Mouse (Mus musculus) heart, postnatal 25 days (tissue): ENCODE data around the gene Kbtbd12. TPM values are rescaled to one million over a fixed set of nuclear protein-coding genes. Genes with fewer than 3 reads are reported as not detected.
A peak's percentile ranks its signal among the peaks of the same experiment; 100 is the strongest.

Source experiments
- DNase-seq: peaks from one replicate; pipeline ENCODE4 v3.0.0; 2022; ENCODE audit warnings: low spot score
- intact Hi-C: fragments of 180-260 bp; cut with DNase I; formaldehyde crosslinking; loops from one replicate; pipeline ENCODE4 v1.15.1; 2025
- total RNA-seq, 2 experiments: library from RNA; stranded (reverse); gene quantifications; 2 replicates each; pipeline ENCODE4 v1.2.3; 2021

Kbtbd12 gene
- total RNA-seq, 2 experiments from 2014 or later = 31.2 to 36.8 TPM

- intact Hi-C loops = loop anchor here (5.0 kb wide), 1 partner anchor 273 kb away; no protein-coding TSS in a partner anchor
- DNase-seq = no peak
Measured at GRCm38 (mm10) chr6:88559688-88560087, 78.1 kb downstream of the Kbtbd12 start.

DNA sequence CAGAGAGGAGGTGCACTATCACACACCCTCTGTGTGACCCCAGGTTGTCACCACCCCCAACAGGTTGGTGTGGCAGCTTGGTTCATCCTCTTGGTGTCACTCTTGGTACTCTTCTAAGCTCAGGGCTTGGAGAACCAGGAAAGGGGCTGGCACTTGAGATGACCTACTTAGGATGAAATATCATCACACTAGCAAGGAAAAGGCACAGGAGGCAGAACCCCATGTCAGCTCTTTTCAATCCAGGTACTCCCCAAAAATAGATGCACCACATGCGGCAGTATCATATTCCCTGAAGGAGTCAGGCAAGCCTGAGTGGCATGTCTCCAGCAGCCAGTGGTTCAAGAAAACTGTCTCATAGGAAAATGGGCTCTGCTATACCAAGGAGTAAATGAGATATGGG is 79.7 kb downstream of the Kbtbd12 start:
- DNase-seq = no peak
- intact Hi-C loops = no loop called here

DNA sequence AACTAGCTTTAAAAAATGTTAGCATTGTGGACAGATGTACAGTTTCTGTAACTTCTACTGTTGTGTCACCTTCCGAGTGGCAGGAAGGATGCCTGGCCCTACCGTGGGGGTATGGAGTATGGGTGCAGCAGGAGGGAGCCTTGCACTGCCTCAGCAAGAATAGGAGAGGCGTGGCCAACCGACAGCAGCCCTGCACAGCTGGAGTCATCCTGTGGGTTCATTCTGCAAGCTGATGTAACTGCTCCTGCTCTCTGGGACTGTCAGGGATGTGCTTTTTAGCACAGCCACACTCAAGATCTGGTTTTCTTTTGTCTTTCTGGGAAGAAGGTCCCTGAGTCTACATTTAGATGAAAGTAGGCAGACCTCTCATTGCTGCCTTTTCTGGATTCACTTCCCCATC is 80.2 kb downstream of the Kbtbd12 start:
- DNase-seq = no peak
- intact Hi-C loops = no loop called here

- intact Hi-C loops = loop anchor here (2.0 kb wide), 1 partner anchor 305 kb away; no protein-coding TSS in a partner anchor
Measured at GRCm38 (mm10) chr6:88549916-88550315, 87.8 kb downstream of the Kbtbd12 start.

DNA sequence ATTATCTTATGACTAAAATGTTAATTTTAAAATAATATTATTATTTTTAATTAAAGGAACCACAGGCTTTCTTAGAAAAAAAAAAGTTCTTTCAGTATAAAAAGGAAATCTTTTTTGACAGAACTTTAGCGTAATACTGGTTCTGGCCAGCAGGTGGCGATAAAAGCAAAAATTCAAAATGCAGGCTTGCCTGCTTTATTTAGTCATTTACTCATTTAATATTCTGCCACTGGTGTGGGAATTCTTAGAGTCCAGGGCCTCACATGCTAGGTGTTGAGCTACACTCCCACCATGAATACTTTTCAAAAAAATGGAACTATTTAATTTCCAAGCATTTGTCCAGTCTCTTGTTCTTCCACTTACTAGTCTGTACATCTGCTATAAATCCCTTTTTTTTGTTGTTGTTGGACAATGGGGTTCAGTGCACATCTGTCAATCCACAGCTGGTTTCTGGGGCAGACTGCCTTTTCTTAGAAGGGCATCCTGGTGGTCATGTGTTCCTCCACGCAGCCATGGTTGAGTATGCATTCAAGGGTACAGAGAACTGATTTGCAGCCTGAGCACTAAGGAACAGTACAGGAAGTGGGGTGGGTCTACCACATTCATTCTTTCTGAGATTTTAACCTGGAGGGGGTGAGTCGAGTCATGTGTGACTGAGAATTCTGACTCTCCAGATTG is 88.5 kb downstream of the Kbtbd12 start:
- no peak for DNase-seq
- intact Hi-C loops = loop anchor here (2.0 kb wide), 1 partner anchor 306 kb away; no protein-coding TSS in a partner anchor

More at GRCm38 (mm10) chr6:88549916-88550315, 87.8 kb downstream of the Kbtbd12 start:
- DNase-seq = no peak

DNA sequence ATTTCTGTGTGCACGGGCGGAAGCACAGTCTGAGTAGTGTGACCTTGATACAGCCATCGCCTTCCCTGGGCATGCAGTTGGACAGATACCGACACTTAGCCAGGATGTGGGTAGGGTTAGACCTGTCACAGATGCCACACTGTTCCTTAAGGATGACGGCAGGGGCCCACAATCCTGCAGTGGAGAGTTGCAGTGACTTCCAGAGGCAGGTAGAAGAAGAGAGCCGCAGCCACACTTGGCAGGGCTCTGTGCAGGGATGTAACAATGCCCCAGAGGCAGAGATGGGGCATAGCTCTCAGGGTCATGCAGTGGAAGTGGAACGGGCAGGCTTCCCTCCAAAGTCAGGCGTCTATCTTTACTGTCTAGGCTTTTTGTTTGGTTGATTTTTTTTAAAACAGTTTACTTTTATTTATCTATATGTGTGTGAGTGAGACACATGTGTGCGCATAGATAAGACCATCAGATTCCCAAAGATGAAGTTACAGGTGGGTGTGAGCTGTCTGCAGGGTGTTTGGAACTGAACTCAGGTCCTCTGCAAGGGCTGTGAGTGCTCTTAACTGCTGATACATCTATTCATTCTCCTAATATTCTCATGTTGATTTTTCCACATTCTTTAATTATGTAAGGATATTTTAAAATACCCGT is 89.2 kb downstream of the Kbtbd12 start:
- intact Hi-C loops = loop anchor here (2.0 kb wide), 1 partner anchor 306 kb away; no protein-coding TSS in a partner anchor
- DNase-seq = no peak

- intact Hi-C loops = no loop called here
- no peak for DNase-seq
Measured at GRCm38 (mm10) chr6:88545397-88545790, 92.4 kb downstream of the Kbtbd12 start.

DNA sequence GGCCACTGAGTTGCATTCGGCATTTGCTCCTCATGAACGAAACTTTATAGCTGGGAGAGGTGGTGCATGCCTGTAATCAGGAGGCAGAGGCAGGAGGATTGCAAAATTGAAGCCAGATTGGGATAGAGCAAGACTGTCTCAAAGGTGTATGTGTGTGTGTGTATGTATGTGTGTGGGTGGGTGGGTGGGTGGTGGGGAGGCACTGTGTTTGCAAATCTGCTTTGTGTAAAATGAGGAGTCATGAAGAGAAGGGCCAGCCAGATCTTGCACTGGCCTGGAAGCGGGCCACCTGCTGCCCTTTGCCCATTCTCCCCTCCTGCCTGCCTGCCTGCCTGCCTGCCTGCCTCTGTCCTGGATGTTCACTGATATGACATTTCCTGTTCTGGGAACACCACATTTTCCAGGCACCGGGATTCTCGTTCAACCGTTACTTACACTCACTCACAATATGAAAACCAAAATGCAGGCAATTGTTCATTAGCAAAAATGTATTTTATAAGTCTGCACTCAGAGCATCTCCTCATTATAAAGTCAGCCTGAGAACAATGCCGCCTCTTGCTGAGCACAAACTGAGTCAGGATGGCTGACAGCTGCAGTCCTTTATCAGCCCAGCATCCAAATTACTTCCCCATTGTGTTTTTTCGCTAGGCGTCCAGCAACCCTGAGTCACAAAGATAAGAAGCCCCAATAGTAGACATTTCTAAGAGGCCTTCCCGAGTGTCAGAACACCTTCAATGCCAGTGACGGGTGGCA is 92.9 kb downstream of the Kbtbd12 start:
- no peak for DNase-seq
- intact Hi-C loops = no loop called here

DNA sequence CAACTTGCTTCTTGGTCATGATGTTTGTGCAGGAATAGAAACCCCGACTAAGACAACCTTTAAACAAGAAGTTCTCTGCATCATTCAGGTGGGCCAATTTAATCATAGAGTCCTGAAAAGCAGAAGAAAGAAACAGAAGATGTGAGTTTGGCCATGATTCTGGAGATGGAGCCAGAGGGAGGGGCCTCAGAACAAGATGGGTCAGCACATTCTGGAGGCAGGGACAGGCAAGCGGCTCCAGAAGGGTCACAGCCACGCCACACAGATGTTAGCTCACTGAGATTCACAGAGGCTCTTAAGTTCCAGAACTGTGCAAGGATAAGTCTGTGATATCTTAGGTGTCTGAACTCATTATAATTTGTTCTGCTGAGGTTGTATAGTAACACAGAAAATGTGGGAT is 93.5 kb downstream of the Kbtbd12 start:
- intact Hi-C loops = no loop called here
- DNase-seq = no peak

GRCm38 (mm10) chr6:88540093-88540755 is 97.5 kb downstream of the Kbtbd12 start:
- no peak for DNase-seq
- intact Hi-C loops = no loop called here

DNA sequence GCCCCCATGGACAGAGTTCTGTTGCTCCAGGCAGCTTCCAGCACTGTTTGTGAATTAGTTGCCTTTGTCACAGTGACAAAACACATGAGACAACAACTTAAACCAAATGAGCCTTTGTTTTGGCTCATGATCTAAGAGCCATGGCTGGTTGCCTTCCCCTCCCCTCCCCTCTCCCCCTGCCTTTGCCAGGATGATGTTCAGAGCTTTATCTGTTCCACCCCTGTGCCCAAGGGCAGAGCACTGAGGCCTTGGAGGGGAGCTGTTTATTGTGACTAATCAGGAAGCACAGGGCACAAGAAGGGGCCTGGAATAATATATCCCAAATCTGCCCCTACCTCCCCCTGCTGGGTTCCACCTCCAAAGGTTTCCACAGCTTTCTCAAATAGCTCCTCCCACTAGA is 107.4 kb downstream of the Kbtbd12 start:
- intact Hi-C loops = no loop called here
- DNase-seq = no peak

DNA sequence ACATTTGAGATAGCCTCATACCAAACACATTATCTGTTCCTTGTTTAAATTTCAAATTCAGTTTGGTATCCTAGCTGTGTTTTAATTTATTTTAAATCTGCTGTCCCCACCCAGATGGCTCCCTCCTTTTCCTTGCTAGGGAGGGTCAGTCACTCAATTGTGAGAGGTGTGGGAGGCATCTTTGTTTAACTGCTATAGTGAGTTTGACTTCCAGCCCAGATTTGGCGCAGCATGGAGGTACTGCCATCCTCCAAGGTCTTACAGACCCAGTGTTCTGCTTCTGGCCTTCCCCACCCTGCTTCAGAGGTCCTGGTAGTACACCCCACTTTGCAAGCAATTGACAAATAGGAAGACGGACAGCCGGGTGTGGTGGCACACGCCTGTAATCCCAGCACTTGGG is 113.7 kb downstream of the Kbtbd12 start:
- intact Hi-C loops = no loop called here
- no peak for DNase-seq

DNA sequence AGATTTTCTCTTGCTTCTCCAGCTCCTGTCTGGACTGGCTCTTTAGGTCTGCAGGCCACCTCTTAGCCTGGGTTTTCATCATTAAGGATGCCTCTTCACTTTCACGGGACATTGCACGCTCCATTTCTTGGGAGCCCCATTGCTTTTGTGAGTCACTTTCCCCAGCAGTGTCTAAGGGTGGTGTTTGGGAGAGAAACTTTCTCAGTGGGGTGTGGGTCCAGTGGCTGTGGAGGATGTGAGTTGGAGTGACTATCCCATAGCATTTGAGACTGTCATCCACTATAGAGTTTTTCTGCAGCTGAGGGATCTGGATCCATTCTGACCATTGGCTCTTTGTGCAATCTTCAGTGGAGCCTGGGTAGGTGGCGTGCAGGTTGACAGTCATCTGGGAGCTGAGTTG is 114.3 kb downstream of the Kbtbd12 start:
- DNase-seq = no peak
- intact Hi-C loops = no loop called here

- intact Hi-C loops = no loop called here
- DNase-seq = no peak
Measured at GRCm38 (mm10) chr6:88523043-88523442, 114.7 kb downstream of the Kbtbd12 start.

- DNase-seq = no peak
- intact Hi-C loops = no loop called here
Measured at GRCm38 (mm10) chr6:88522606-88523005, 115.1 kb downstream of the Kbtbd12 start.

DNA sequence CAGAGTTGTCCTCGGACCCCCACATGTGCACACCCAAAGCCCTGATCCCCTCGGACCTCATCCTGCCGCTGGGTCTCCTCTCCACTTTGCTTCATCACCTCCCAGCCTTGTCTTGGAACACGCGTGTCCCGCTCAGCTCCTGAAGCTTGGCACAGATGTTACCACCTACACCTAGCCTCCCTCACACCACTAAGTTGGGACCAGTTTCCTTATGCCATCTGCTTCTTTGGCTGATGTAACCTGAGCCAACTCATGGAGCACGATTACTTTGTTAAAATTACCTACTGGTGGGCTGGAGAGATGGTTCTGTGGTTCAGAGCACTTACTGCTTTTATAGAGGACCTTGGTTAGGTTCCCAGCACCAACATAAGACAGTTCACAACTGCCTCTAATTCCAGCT is 115.9 kb downstream of the Kbtbd12 start:
- intact Hi-C loops = no loop called here
- DNase-seq = no peak

DNA sequence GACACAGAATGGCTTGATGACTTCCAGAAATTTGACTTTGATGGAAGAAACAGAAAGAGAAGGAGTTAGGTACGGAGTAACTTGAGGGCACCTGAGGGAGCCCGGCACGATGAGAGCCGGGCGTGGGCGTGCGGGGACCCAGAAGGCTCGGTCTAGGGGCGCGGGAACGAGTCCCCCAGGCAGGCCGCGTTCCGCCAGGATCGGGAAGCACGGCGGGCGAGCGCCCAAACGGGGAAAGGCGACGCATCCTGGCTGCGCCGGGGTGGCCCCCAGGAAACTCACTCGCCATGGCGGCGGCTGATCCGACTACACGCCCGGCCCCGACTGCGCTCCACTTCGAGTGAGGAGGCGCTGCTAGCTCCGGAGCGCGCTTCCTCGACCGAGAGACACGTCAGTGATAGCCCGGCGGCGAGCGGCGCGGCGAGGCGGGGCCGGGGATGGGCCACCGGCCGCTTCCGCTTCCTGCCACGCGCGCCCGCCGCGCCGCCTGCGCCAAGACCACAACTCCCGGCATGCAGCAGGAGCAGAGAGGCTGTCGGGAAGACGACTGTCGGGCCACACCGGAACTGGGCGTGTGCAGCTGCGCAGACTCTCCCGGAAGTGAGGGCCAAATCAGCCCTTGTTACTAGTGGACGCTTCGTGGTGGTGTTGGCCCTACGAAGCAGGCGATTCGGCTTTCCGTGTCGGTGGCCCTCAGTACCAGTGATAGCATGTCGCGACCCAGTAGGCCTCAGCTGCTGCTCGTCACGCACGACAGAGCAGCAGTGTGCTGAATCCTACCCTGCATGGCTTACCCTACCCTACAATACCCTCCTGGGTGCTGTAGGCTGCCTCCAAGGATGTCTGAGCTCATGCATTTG is 119.1 kb downstream of the Kbtbd12 start, which contains the start of gene Sec61a1:
Gene Sec61a1 (minus strand): TSS at position 502 of the 860 bp plus-strand sequence.
- intact Hi-C loops = loop anchor here (5.0 to 10.0 kb wide), 2 partner anchors 51 to 604 kb away; partner anchors contain the start of genes Hmces and Ruvbl1
- peak; percentile 93 for DNase-seq

DNA sequence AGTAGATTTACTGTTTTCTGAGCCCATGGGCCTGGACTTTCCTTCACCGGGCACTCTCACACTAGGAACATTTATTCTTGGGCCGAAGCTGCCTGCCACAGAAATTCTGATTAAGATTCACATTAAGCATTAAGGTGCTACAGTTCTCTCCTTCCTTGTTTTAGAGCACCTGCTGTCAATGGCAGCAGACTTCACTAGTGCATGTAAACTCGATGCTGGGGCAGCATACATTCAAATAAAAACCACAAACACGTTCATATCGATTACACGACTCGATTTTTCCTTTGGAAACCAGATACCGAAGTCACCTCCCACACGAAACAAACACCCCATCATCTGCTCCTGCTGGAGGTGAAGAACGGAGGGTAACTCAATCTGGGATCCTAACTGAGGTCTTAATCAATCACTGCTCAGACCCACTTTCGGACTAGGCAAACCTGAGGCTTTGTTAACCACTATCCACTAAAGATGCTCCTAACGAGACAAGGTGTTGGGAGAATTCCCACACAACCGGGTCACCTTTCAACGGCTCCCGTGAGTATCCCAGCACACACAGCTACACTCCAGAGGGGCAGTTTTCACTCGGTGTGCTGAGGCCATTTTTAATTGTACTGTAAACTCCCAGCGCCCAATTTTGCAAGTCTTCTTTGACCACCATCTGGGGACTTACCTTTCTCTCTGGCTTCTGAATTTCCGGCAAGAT is 119.9 kb downstream of the Kbtbd12 start:
- intact Hi-C loops = loop anchor here (5.0 to 10.0 kb wide), 2 partner anchors 51 to 603 kb away; partner anchors contain the start of genes Hmces and Ruvbl1
- no peak for DNase-seq
